Mouse (Mus musculus): ENCODE results near the gene Cdkn2c. TPM values are rescaled to one million over a fixed set of nuclear protein-coding genes. Genes with fewer than 3 reads are reported as not detected.
A peak's percentile ranks its signal among the peaks of the same experiment; 100 is the strongest.

Gene Cdkn2c
- polyA plus RNA-seq, 1 experiment from 2014 or later, result 7.5 TPM

DNA sequence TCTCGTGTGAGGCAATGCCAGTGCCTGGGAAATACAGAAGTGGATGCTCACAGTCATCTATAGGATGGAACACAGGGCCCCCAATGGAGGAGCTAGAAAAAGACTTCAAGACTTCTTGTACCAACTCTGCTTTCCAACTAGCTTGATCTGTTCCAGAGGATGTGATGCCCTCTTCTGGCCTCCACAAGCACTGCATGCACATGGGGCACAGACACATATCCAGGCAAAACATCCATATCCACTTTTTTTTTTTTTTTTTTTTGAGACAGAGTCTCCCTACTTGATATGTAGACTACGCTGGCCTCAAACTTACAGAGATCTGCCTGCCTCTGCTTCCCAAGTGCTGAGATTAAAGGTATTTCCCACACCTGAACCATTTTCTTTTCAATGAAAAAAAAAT lies 32.0 kb downstream of the Cdkn2c start:
- WGBS, result 94% methylated on average over 2 of the region's 2 CpGs

DNA sequence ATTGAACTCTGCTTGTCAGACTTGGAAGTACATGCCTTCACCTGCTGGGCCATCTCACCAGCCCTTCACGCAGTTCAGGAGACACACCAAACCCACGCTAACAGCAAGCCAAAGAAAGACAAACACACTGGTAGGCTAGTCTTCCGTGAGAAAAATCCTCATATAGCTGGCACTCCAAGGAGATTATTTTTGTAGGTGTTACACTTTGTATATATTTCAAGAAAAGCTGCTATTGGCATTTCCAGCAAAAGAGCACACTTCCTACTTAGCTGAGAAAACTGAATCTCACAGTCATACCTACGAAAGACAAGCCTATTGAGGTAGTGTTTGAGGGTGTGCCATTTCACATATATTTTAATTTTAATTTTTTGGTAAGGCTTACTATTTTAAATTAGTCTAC lies 36.0 kb downstream of the Cdkn2c start:
- H3K27me3 ChIP-seq (replicated peaks; ENCODE audit: control insufficient read depth, insufficient read depth, low read length), result no peaks in the 10 kb centered on the region
- no peaks in the 10 kb centered on the region for H3K36me3 ChIP-seq (ENCODE audit: control insufficient read depth, insufficient read depth)
- no peaks in the 10 kb centered on the region for H3K9me3 ChIP-seq (ENCODE audit: control insufficient read depth)
- TF ChIP-seq CTCF (IDR thresholded peaks at IDR 0.05; ENCODE audit: low read depth), result no peak
- no peak for ATAC-seq
- no peak overlapping the region for H3K4me3 ChIP-seq (ENCODE audit: low read depth, low read length)
- H3K9ac ChIP-seq (ENCODE audit: low read depth, low read length), result no peak overlapping the region
- 73% methylated on average over 4 of the region's 4 CpGs for whole genome bisulfite sequencing
- no peak overlapping the region for H3K4me2 ChIP-seq (replicated peaks; ENCODE audit: low read depth)
- H3K27ac ChIP-seq (ENCODE audit: low read depth, low read length), result no peak overlapping the region
- H3K4me1 ChIP-seq (replicated peaks; ENCODE audit: control insufficient read depth, insufficient read depth, low read length), result no peaks in the 10 kb centered on the region

More for the DNA sequence above, 32.0 kb downstream of the Cdkn2c start:
- Histone ChIP-seq H3K4me2 (replicated peaks; ENCODE audit: low read depth) (no peak overlapping the region), H3K27ac (ENCODE audit: low read depth, low read length) (no peak overlapping the region), H3K27me3 (replicated peaks; ENCODE audit: control insufficient read depth, insufficient read depth, low read length) (no peaks in the 10 kb centered on the region), H3K9ac (ENCODE audit: low read depth, low read length) (no peak overlapping the region), H3K4me1 (replicated peaks; ENCODE audit: control insufficient read depth, insufficient read depth, low read length) (no peaks in the 10 kb centered on the region), H3K9me3 (ENCODE audit: control insufficient read depth) (no peaks in the 10 kb centered on the region), H3K36me3 (ENCODE audit: control insufficient read depth, insufficient read depth) (no peaks in the 10 kb centered on the region), H3K4me3 (ENCODE audit: low read depth, low read length) (no peak overlapping the region)
- no peak for ATAC-seq
- TF ChIP-seq CTCF (IDR thresholded peaks at IDR 0.05; ENCODE audit: low read depth), result peak; percentile 39

DNA sequence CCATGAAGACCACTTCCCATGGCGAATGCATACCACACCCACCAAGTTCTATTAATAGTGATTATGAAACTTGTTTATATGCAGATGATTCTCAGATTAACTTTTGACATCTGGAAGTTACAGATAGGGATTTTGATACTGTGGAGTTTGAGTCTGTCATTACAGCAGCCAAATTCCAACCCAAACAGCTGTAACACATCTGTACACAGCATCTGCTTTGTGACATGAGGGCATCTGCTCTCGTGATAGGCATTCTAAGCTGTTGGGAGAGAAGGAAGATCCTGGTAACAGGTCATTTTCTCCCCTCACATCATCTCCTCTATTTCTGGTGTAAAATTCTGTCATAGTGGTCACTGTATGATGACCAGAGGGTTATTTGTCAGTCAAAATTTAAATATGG lies 36.8 kb downstream of the Cdkn2c start:
- Histone ChIP-seq H3K27ac (ENCODE audit: low read depth, low read length) (no peak overlapping the region), H3K9me3 (ENCODE audit: control insufficient read depth) (no peaks in the 10 kb centered on the region), H3K4me1 (replicated peaks; ENCODE audit: control insufficient read depth, insufficient read depth, low read length) (no peaks in the 10 kb centered on the region), H3K4me3 (ENCODE audit: low read depth, low read length) (no peak overlapping the region), H3K27me3 (replicated peaks; ENCODE audit: control insufficient read depth, insufficient read depth, low read length) (no peaks in the 10 kb centered on the region), H3K4me2 (replicated peaks; ENCODE audit: low read depth) (no peak overlapping the region), H3K36me3 (ENCODE audit: control insufficient read depth, insufficient read depth) (no peaks in the 10 kb centered on the region), H3K9ac (ENCODE audit: low read depth, low read length) (no peak overlapping the region)
- no peak for TF ChIP-seq CTCF (IDR thresholded peaks at IDR 0.05; ENCODE audit: low read depth)
- WGBS, result 51% methylated on average over 2 of the region's 2 CpGs
- no peak for ATAC-seq

DNA sequence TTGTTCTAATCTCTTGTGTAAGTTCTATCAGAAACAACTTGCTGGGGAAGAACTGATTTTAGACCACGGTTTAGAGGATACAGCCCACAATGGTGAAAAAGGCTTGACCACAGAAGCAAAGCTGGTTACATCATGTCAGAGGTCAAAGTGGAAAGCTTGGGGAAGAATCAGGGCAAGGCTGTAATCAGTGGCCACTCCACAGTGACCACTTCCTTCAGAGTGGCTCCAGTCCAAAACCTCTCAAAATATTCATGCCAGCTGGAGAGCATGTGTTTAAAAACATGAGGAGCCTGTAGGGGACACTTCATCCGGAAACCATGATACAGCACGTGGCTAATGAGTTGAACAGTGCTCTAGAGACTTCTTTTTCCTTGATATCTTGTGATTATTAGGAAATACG lies 54.4 kb downstream of the Cdkn2c start:
- ATAC-seq, result no peak
- Histone ChIP-seq H3K36me3 (ENCODE audit: control insufficient read depth, insufficient read depth) (no peaks in the 10 kb centered on the region), H3K9ac (ENCODE audit: low read depth, low read length) (no peak overlapping the region), H3K4me3 (ENCODE audit: low read depth, low read length) (no peak overlapping the region), H3K4me1 (replicated peaks; ENCODE audit: control insufficient read depth, insufficient read depth, low read length) (no peaks in the 10 kb centered on the region), H3K27me3 (replicated peaks; ENCODE audit: control insufficient read depth, insufficient read depth, low read length) (no peaks in the 10 kb centered on the region), H3K9me3 (ENCODE audit: control insufficient read depth) (no peaks in the 10 kb centered on the region), H3K4me2 (replicated peaks; ENCODE audit: low read depth) (no peak overlapping the region), H3K27ac (ENCODE audit: low read depth, low read length) (no peak overlapping the region)
- TF ChIP-seq CTCF (IDR thresholded peaks at IDR 0.05; ENCODE audit: low read depth), result no peak
- whole genome bisulfite sequencing, result 72% methylated on average over 4 of the region's 4 CpGs

Other genes starting within 250 kb of the Cdkn2c start
- 36.0 and 39.2 TPM in 2 replicates for gene Rnf11, start 182.5 kb downstream of the Cdkn2c start, polyA plus RNA-seq (2015; fragmentation: Nextera tagmentation; extraction: Ambion mirVana)
- not detected in 2 replicates for gene 4930522H14Rik, start 135.9 kb downstream of the Cdkn2c start, polyA plus RNA-seq (2015; fragmentation: Nextera tagmentation; extraction: Ambion mirVana)
- gene Faf1, start 9.4 kb upstream of the Cdkn2c start, polyA plus RNA-seq (2015; fragmentation: Nextera tagmentation; extraction: Ambion mirVana), result 15.7 and 16.2 TPM in 2 replicates

All from intestine, postnatal 0 days (tissue).